Mouse (Mus musculus) neural tube, embryonic 13.5 days (tissue): ENCODE results near the gene AW146154. TPM values are rescaled to one million over a fixed set of nuclear protein-coding genes. Genes with fewer than 3 reads are reported as not detected.

Experiments used
- polyA plus RNA-seq: library from polyadenylated mRNA; unstranded; fragments of >200 nt; fragmentation: Nextera tagmentation; extraction: Ambion mirVana; gene quantifications from 2 replicates; pipeline ENCODE4 v1.2.1, GENCODE M21; 2015

Gene AW146154
- polyA plus RNA-seq, 1 experiment from 2014 or later = 3.5 TPM

Other genes starting within 250 kb of the AW146154 start
- 8.0 TPM in 2 replicates for gene AI987944, start 106.5 kb downstream of the AW146154 start, polyA plus RNA-seq
- gene Vmn2r57, start 51.2 kb downstream of the AW146154 start, polyA plus RNA-seq = 0.18 and 0.27 TPM in 2 replicates
- gene Gm20449, start 473 bp downstream of the AW146154 start, polyA plus RNA-seq = 0.08 and 0.17 TPM in 2 replicates
- gene Gm6871, start 73.8 kb upstream of the AW146154 start, polyA plus RNA-seq = not detected in 2 replicates
- gene 2610021A01Rik, start 99.3 kb upstream of the AW146154 start, polyA plus RNA-seq = 13.6 and 15.2 TPM in 2 replicates
- 24.8 and 31.2 TPM in 2 replicates for gene Zfp788, start 133.3 kb upstream of the AW146154 start, polyA plus RNA-seq